Mouse (Mus musculus) ES-E14 (cell line): ENCODE results near the gene Gstm3. TPM values are rescaled to one million over a fixed set of nuclear protein-coding genes. Genes with fewer than 3 reads are reported as not detected.

Experiments used
- DNase-seq: peaks from one replicate; pipeline ENCODE4 v3.0.0-alpha.2; 2013; ENCODE audit warnings: low read depth, low spot score
- H3K27ac ChIP-seq: 2 replicates; pipeline ENCODE4 v1.5.1; 2012; ENCODE audit warnings: low read depth, mild to moderate bottlenecking, low read length, moderate library complexity, mixed read lengths; ENCODE audit not compliant: poor library complexity, insufficient read depth, severe bottlenecking
- H3K36me3 ChIP-seq: 2 replicates; pipeline ENCODE4 v1.6.1; 2012; ENCODE audit warnings: mild to moderate bottlenecking, low read length, moderate library complexity, mixed read lengths; ENCODE audit not compliant: control insufficient read depth, poor library complexity, insufficient read depth, severe bottlenecking
- H3K4me1 ChIP-seq, 2 experiments: fragments of 150-350 bp in 1 of 2; sonication (generic) in 1 of 2; 2 replicates each; pipeline ENCODE4 v1.6.1; 2012; ENCODE audit warnings: low read length in 2 of 2, mild to moderate bottlenecking in 1 of 2, mixed read lengths in 1 of 2; ENCODE audit not compliant: control insufficient read depth in 2 of 2, insufficient read depth in 2 of 2, poor library complexity in 1 of 2
- H3K4me3 ChIP-seq, 2 experiments: fragments of 150-350 bp in 1 of 2; sonication (generic) in 1 of 2; 2 replicates each; pipeline ENCODE4 v1.5.1; 2012; ENCODE audit warnings: low read length in 2 of 2, low read depth in 1 of 2, mild to moderate bottlenecking in 1 of 2, mixed read lengths in 1 of 2; ENCODE audit not compliant: insufficient read depth in 1 of 2, poor library complexity in 1 of 2, severe bottlenecking in 1 of 2
- H3K9ac ChIP-seq: 2 replicates; pipeline ENCODE4 v1.6.1; 2012; ENCODE audit warnings: low read depth, mild to moderate bottlenecking, low read length, mixed read lengths; ENCODE audit not compliant: poor library complexity, insufficient read depth, severe bottlenecking
- H3K9me3 ChIP-seq: fragments of 150-350 bp; sonication (generic); 2 replicates; pipeline ENCODE4 v1.6.1; 2012; ENCODE audit warnings: low read depth, mild to moderate bottlenecking, low read length; ENCODE audit not compliant: control insufficient read depth, insufficient read depth
- CHD2 ChIP-seq: IDR thresholded peaks from 2 replicates; pipeline ENCODE4 v1.6.1; 2014; ENCODE audit warnings: mild to moderate bottlenecking, low read depth, low read length, inconsistent platforms
- HCFC1 ChIP-seq: IDR thresholded peaks from 2 replicates; pipeline ENCODE4 v1.6.1; 2012; ENCODE audit warnings: low read length, inconsistent platforms, borderline replicate concordance; ENCODE audit not compliant: insufficient read depth
- MAFK ChIP-seq: IDR thresholded peaks from 2 replicates; pipeline ENCODE4 v1.6.1; 2014; ENCODE audit warnings: mild to moderate bottlenecking, low read depth, low read length, inconsistent platforms; ENCODE audit not compliant: insufficient read depth
- ZC3H11A ChIP-seq: IDR thresholded peaks from 2 replicates; pipeline ENCODE4 v1.6.1; 2012; ENCODE audit warnings: low read depth, mild to moderate bottlenecking, inconsistent platforms, low read length, borderline replicate concordance
- ZNF384 ChIP-seq: IDR thresholded peaks from 2 replicates; pipeline ENCODE4 v1.6.1; 2012; ENCODE audit warnings: low read depth, low read length, inconsistent platforms
- in situ Hi-C, 2 experiments: fragments of 600-800 bp; cut with MboI; formaldehyde crosslinking; loops; one replicate each; pipeline ENCODE4 v1.15.1; 2025; ENCODE audit warnings: low sequenced_read_pairs in 2 of 2, inconsistent platforms in 1 of 2; ENCODE audit not compliant: unreplicated experiment in 2 of 2
- total RNA-seq: library from RNA; depleted of rRNA; stranded (reverse); fragments of 300-350 nt; gene quantifications from 2 replicates; pipeline ENCODE4 v1.2.3, GENCODE M21; 2012; rRNA removed

The Gstm3 gene
- total RNA-seq, 1 experiment, result not detected

GRCm38 (mm10) chr3:107920348-107920747 is 48.7 kb downstream of the Gstm3 start:
- no peaks in the 10 kb centered on the region for H3K4me1 ChIP-seq
- no peak overlapping the region for H3K9ac ChIP-seq
- no peaks in the 10 kb centered on the region for H3K36me3 ChIP-seq
- in situ Hi-C loops, result no loop called here
- no peak overlapping the region for H3K27ac ChIP-seq
- TF ChIP-seq HCFC1 (no peak), ZC3H11A (no peak), CHD2 (no peak), MAFK (no peak), ZNF384 (no peak)
- H3K4me3 ChIP-seq, result no peak overlapping the region
- H3K9me3 ChIP-seq, result no peaks in the 10 kb centered on the region
- no peak for DNase-seq

GRCm38 (mm10) chr3:107917783-107918408 is 51.2 kb downstream of the Gstm3 start:
- peak; percentile 60 for DNase-seq
- in situ Hi-C loops, result no loop called here

GRCm38 (mm10) chr3:107917097-107917496 is 52.0 kb downstream of the Gstm3 start:
- no peak overlapping the region for H3K27ac ChIP-seq
- TF ChIP-seq MAFK (no peak), ZC3H11A (0 out of 2 replicates have a peak, but pooled peaks have one; percentile 9), ZNF384 (no peak)
- H3K36me3 ChIP-seq, result no peaks in the 10 kb centered on the region
- H3K4me1 ChIP-seq, result no peaks in the 10 kb centered on the region
- in situ Hi-C loops, result no loop called here
- DNase-seq, result peak; percentile 42
- no peak overlapping the region for H3K4me3 ChIP-seq
- no peak overlapping the region for H3K9ac ChIP-seq
- no peaks in the 10 kb centered on the region for H3K9me3 ChIP-seq

More at GRCm38 (mm10) chr3:107917783-107918408, 51.2 kb downstream of the Gstm3 start:
- TF ChIP-seq HCFC1, result no peak
- TF ChIP-seq ZNF384, result no peak
- no peak for TF ChIP-seq MAFK
- TF ChIP-seq ZC3H11A, result peak; percentile 20; the same call in 1 of the 2 replicates
- no peak for TF ChIP-seq CHD2
- H3K9me3 ChIP-seq, result no peaks in the 10 kb centered on the region
- H3K27ac ChIP-seq, result no peak overlapping the region
- H3K36me3 ChIP-seq, result no peaks in the 10 kb centered on the region
- H3K4me1 ChIP-seq, result no peaks in the 10 kb centered on the region
- H3K9ac ChIP-seq, result no peak overlapping the region
- H3K4me3 ChIP-seq, result no peak overlapping the region

GRCm38 (mm10) chr3:107916674-107917073 is 52.4 kb downstream of the Gstm3 start:
- H3K9ac ChIP-seq, result no peak overlapping the region
- TF ChIP-seq ZC3H11A (no peak), MAFK (no peak), HCFC1 (no peak), CHD2 (no peak), ZNF384 (no peak)
- DNase-seq, result no peak
- in situ Hi-C loops, result no loop called here
- no peaks in the 10 kb centered on the region for H3K4me1 ChIP-seq
- no peaks in the 10 kb centered on the region for H3K36me3 ChIP-seq
- no peak overlapping the region for H3K27ac ChIP-seq
- H3K9me3 ChIP-seq, result no peaks in the 10 kb centered on the region
- no peak overlapping the region for H3K4me3 ChIP-seq

Other genes starting within 250 kb of the Gstm3 start
- 13.1 and 34.0 TPM in 2 replicates for gene Csf1, start 208.8 kb downstream of the Gstm3 start, total RNA-seq
- gene Eps8l3, start 92.1 kb downstream of the Gstm3 start, total RNA-seq, result not detected in 2 replicates
- 12.2 and 20.7 TPM in 2 replicates for gene Gstm5, start 73.5 kb downstream of the Gstm3 start, total RNA-seq
- gene Gstm7, start 37.5 kb downstream of the Gstm3 start, total RNA-seq, result 1.2 and 1.6 TPM in 2 replicates
- gene Gstm6, start 25.5 kb downstream of the Gstm3 start, total RNA-seq, result 0.98 and 1.3 TPM in 2 replicates
- gene Gstm2, start 17.2 kb upstream of the Gstm3 start, total RNA-seq, result 9.1 and 11.6 TPM in 2 replicates
- 7.1 and 7.9 TPM in 2 replicates for gene Gstm1, start 48.7 kb upstream of the Gstm3 start, total RNA-seq
- gene Gstm4, start 75.6 kb upstream of the Gstm3 start, total RNA-seq, result 4.1 and 4.3 TPM in 2 replicates
- gene Ampd2, start 117.4 kb upstream of the Gstm3 start, total RNA-seq, result 58.1 and 75.8 TPM in 2 replicates
- gene Gnat2, start 123.5 kb upstream of the Gstm3 start, total RNA-seq, result 9.2 and 9.9 TPM in 2 replicates
- 55.4 and 84.3 TPM in 2 replicates for gene Gnai3, start 176.9 kb upstream of the Gstm3 start, total RNA-seq
- 0.09 and 0.16 TPM in 2 replicates for gene Gpr61, start 185.6 kb upstream of the Gstm3 start, total RNA-seq
- 2.1 and 5.5 TPM in 2 replicates for gene Amigo1, start 217.1 kb upstream of the Gstm3 start, total RNA-seq
- 2.2 and 3.9 TPM in 2 replicates for gene Cyb561d1, start 231.9 kb upstream of the Gstm3 start, total RNA-seq
- gene Atxn7l2, start 241.7 kb upstream of the Gstm3 start, total RNA-seq, result 9.1 and 9.5 TPM in 2 replicates